Mouse (Mus musculus) CH12.LX (cell line): Measurements from ENCODE around the gene Scml4. TPM values are rescaled to one million over a fixed set of nuclear protein-coding genes. Genes with fewer than 3 reads are reported as not detected.

Source experiments
- DNase-seq: peaks from one replicate; pipeline ENCODE4 v3.0.0-alpha.2; 2013; ENCODE audit errors: extremely low read depth
- H3K27ac ChIP-seq: 2 replicates; pipeline ENCODE4 v1.5.1; 2012; ENCODE audit warnings: low read depth, mild to moderate bottlenecking, control low read depth, moderate library complexity; ENCODE audit not compliant: insufficient read depth
- H3K27me3 ChIP-seq: replicated peaks from 2 replicates; pipeline ENCODE3; 2012; ENCODE audit warnings: inconsistent platforms
- H3K36me3 ChIP-seq, 2 experiments: replicated peaks in 1 of 2; 2 replicates each; pipeline versions ENCODE3 to v1.6.1; 2012; ENCODE audit warnings: inconsistent platforms in 1 of 2, low read length in 1 of 2, mild to moderate bottlenecking in 1 of 2, mixed read lengths in 1 of 2, moderate library complexity in 1 of 2; ENCODE audit not compliant: control insufficient read depth in 1 of 2, insufficient read depth in 1 of 2
- H3K4me1 ChIP-seq, 2 experiments: 2 replicates each; pipeline ENCODE4 v1.6.1; 2012; ENCODE audit warnings: inconsistent platforms in 1 of 2, moderate library complexity in 1 of 2; ENCODE audit not compliant: insufficient read depth in 2 of 2, control insufficient read depth in 1 of 2
- H3K4me2 ChIP-seq: 2 replicates; pipeline ENCODE4 v1.6.1; 2012; ENCODE audit warnings: low read depth, mild to moderate bottlenecking, control low read depth; ENCODE audit not compliant: poor library complexity, insufficient read depth, severe bottlenecking
- H3K4me3 ChIP-seq, 3 experiments: fragments of 150-350 bp in 1 of 3; sonication (generic) in 1 of 3; replicated peaks in 1 of 3; 2 replicates each; pipeline versions ENCODE3 to v1.5.1; 2011 to 2012; ENCODE audit warnings: low read depth in 2 of 3, low read length in 2 of 3, mild to moderate bottlenecking in 2 of 3, moderate library complexity in 2 of 3, control low read depth in 1 of 3, improper control_type of control experiment in 1 of 3, inconsistent platforms in 1 of 3, mixed read lengths in 1 of 3; ENCODE audit not compliant: poor library complexity in 1 of 3
- H3K79me2 ChIP-seq: replicated peaks from 2 replicates; pipeline ENCODE4 v1.6.1; 2012; ENCODE audit warnings: mild to moderate bottlenecking, moderate library complexity; ENCODE audit not compliant: control insufficient read depth, poor library complexity, insufficient read depth, severe bottlenecking; ENCODE audit errors: extremely low read depth
- H3K9ac ChIP-seq: 2 replicates; pipeline ENCODE4 v1.6.1; 2012; ENCODE audit warnings: low read depth, mild to moderate bottlenecking, control low read depth, moderate library complexity; ENCODE audit not compliant: insufficient read depth
- H3K9me3 ChIP-seq: replicated peaks from 2 replicates; pipeline ENCODE3; 2012; ENCODE audit warnings: low read length, inconsistent platforms, mixed read lengths
- CHD1 ChIP-seq: IDR thresholded peaks from 2 replicates; pipeline ENCODE4 v1.6.1; 2012; ENCODE audit warnings: low read depth, low read length, improper control_type of control experiment, inconsistent platforms
- CHD2 ChIP-seq: IDR thresholded peaks from 2 replicates; pipeline ENCODE4 v1.6.1; 2011; ENCODE audit warnings: low read length, improper control_type of control experiment
- E2F4 ChIP-seq: IDR thresholded peaks from 2 replicates; pipeline ENCODE4 v1.6.1; 2011; ENCODE audit warnings: low read depth, low read length, improper control_type of control experiment; ENCODE audit not compliant: insufficient replicate concordance
- ELF1 ChIP-seq: IDR thresholded peaks from 2 replicates; pipeline ENCODE4 v1.6.1; 2014; ENCODE audit warnings: low read depth, mild to moderate bottlenecking, inconsistent platforms, low read length, improper control_type of control experiment
- EP300 ChIP-seq: IDR thresholded peaks from 2 replicates; pipeline ENCODE4 v1.6.1; 2011; ENCODE audit warnings: low read length, improper control_type of control experiment
- ETS1 ChIP-seq: conservative IDR thresholded peaks from 2 replicates; pipeline ENCODE4 v1.6.1; 2012; ENCODE audit warnings: low read depth, mild to moderate bottlenecking, inconsistent platforms, low read length, improper control_type of control experiment, moderate library complexity
- GABPA ChIP-seq: IDR thresholded peaks from 2 replicates; pipeline ENCODE4 v1.6.1; 2012; ENCODE audit warnings: low read depth, low read length, improper control_type of control experiment, inconsistent platforms; ENCODE audit not compliant: insufficient replicate concordance
- HCFC1 ChIP-seq: IDR thresholded peaks from 2 replicates; pipeline ENCODE4 v1.6.1; 2012; ENCODE audit warnings: low read depth, mild to moderate bottlenecking, inconsistent platforms, low read length, improper control_type of control experiment
- JUN ChIP-seq: IDR thresholded peaks from 2 replicates; pipeline ENCODE4 v1.6.1; 2011; ENCODE audit warnings: low read depth, mild to moderate bottlenecking, low read length, improper control_type of control experiment, moderate library complexity; ENCODE audit not compliant: insufficient read depth
- JUND ChIP-seq: conservative IDR thresholded peaks from 2 replicates; pipeline ENCODE4 v1.6.1; 2011; ENCODE audit warnings: low read depth, low read length, improper control_type of control experiment
- MAX ChIP-seq: IDR thresholded peaks from 2 replicates; pipeline ENCODE4 v1.6.1; 2011; ENCODE audit warnings: low read length, improper control_type of control experiment
- MAZ ChIP-seq: IDR thresholded peaks from 2 replicates; pipeline ENCODE4 v1.6.1; 2012; ENCODE audit warnings: low read depth, mild to moderate bottlenecking, inconsistent platforms, low read length, improper control_type of control experiment, moderate library complexity
- MEF2A ChIP-seq: IDR thresholded peaks from 2 replicates; pipeline ENCODE4 v1.6.1; 2014; ENCODE audit warnings: low read depth, mild to moderate bottlenecking, inconsistent platforms, low read length, improper control_type of control experiment, borderline replicate concordance
- MYC ChIP-seq: IDR thresholded peaks from 2 replicates; pipeline ENCODE4 v1.6.1; 2011; ENCODE audit warnings: low read depth, mild to moderate bottlenecking, improper control_type of control experiment, low read length
- NELFE ChIP-seq: IDR thresholded peaks from 2 replicates; pipeline ENCODE4 v1.6.1; 2011; ENCODE audit warnings: low read depth, low read length, improper control_type of control experiment
- NRF1 ChIP-seq: IDR thresholded peaks from 2 replicates; pipeline ENCODE4 v1.6.1; 2014; ENCODE audit warnings: low read depth, mild to moderate bottlenecking, inconsistent platforms, low read length, improper control_type of control experiment, moderate library complexity
- POLR2AphosphoS2 ChIP-seq: IDR thresholded peaks from 2 replicates; pipeline ENCODE4 v1.6.1; 2011; ENCODE audit warnings: low read depth, low read length, improper control_type of control experiment
- RCOR1 ChIP-seq: conservative IDR thresholded peaks from 2 replicates; pipeline ENCODE4 v1.6.1; 2012; ENCODE audit warnings: low read depth, mild to moderate bottlenecking, inconsistent platforms, low read length, improper control_type of control experiment
- SIN3A ChIP-seq: IDR thresholded peaks from 2 replicates; pipeline ENCODE4 v1.6.1; 2012; ENCODE audit warnings: low read length, improper control_type of control experiment, inconsistent platforms
- SMC3 ChIP-seq: IDR thresholded peaks from 2 replicates; pipeline ENCODE4 v1.6.1; 2011; ENCODE audit warnings: low read depth, low read length, improper control_type of control experiment
- UBTF ChIP-seq: IDR thresholded peaks from 2 replicates; pipeline ENCODE4 v1.6.1; 2012; ENCODE audit warnings: low read depth, mild to moderate bottlenecking, inconsistent platforms, low read length, improper control_type of control experiment, moderate library complexity
- USF1 ChIP-seq: IDR thresholded peaks from 2 replicates; pipeline ENCODE4 v1.6.1; 2014; ENCODE audit warnings: low read depth, mild to moderate bottlenecking, inconsistent platforms, low read length, improper control_type of control experiment
- ZMIZ1 ChIP-seq: IDR thresholded peaks from 2 replicates; pipeline ENCODE4 v1.6.1; 2012; ENCODE audit warnings: low read depth, mild to moderate bottlenecking, inconsistent platforms, low read length, improper control_type of control experiment
- dilution Hi-C: fragments of 300-500 bp; cut with MboI; formaldehyde crosslinking; loops from 2 replicates; pipeline ENCODE4 v1.14.3; 2020; ENCODE audit warnings: low sequenced_read_pairs; ENCODE audit not compliant: extremely low pct_unique_long_range_greater_than_20kb, extremely low pct_ligation_motif_present
- in situ Hi-C: fragments of 300-500 bp; cut with MboI; formaldehyde crosslinking; loops from 3 replicates; pipeline ENCODE4 v1.14.3; 2019; ENCODE audit warnings: low sequenced_read_pairs, low pct_ligation_motif_present, low pct_unique_long_range_greater_than_20kb, mixed read lengths
- polyA plus RNA-seq: library from polyadenylated mRNA; unstranded; fragments of >175 nt; gene quantifications from 2 replicates; pipeline ENCODE4 v1.2.1, GENCODE M21; 2012; ENCODE audit warnings: low read depth; ENCODE audit not compliant: insufficient read length
- total RNA-seq, 2 experiments: library from RNA; depleted of rRNA; stranded (reverse); fragments of 300-350 nt in 1 of 2; fragments of >200 nt in 1 of 2; gene quantifications; 2 replicates each; pipeline ENCODE4 v1.2.3; 2012 to 2014

The Scml4 gene
- total and polyA plus RNA-seq, 3 experiments, result 2.7 to 3.3 (median 3.0) TPM

- Histone ChIP-seq H3K79me2 (no peaks in the 10 kb centered on the region), H3K4me3 (no peak overlapping the region), H3K9ac (no peak overlapping the region), H3K27me3 (no peaks in the 10 kb centered on the region), H3K27ac (no peak overlapping the region), H3K36me3 (no peaks in the 10 kb centered on the region), H3K4me1 (peaks cover 4 to 14% of the 10 kb centered on the region in 2 experiments; a peak in 2 of 4 replicates), H3K4me2 (no peak overlapping the region)
- dilution Hi-C loops (no loop called here), in situ Hi-C loops (no loop called here)
- DNase-seq, result no peak
- TF ChIP-seq NRF1 (no peak), CHD1 (no peak), MAX (no peak), EP300 (no peak), MAZ (no peak), CHD2 (no peak), MEF2A (no peak), RCOR1 (no peak), E2F4 (no peak), USF1 (no peak), NELFE (no peak), ETS1 (no peak), GABPA (no peak), SMC3 (no peak)
- TF ChIP-seq, all 38 proteins: peak for 0
- no peaks in the 10 kb centered on the region for H3K9me3 ChIP-seq
Observed at GRCm38 (mm10) chr10:42892250-42892649, 32.1 kb downstream of the Scml4 start.

- Histone ChIP-seq H3K9ac (no peak overlapping the region), H3K4me3 (no peak overlapping the region), H3K4me1 (peaks cover 6 to 21% of the 10 kb centered on the region in 2 experiments; a peak in 3 of 4 replicates), H3K4me2 (no peak overlapping the region), H3K27ac (no peak overlapping the region), H3K79me2 (no peaks in the 10 kb centered on the region), H3K27me3 (no peaks in the 10 kb centered on the region), H3K36me3 (no peaks in the 10 kb centered on the region), H3K9me3 (no peaks in the 10 kb centered on the region)
- in situ Hi-C loops, result no loop called here
- dilution Hi-C loops, result no loop called here
- no peak for DNase-seq
- no peak for TF ChIP-seq JUN
Observed at GRCm38 (mm10) chr10:42892987-42893386, 32.8 kb downstream of the Scml4 start.

GRCm38 (mm10) chr10:42893857-42894256, 33.7 kb downstream of the Scml4 start:
- Histone ChIP-seq H3K79me2 (no peaks in the 10 kb centered on the region), H3K4me3 (no peak overlapping the region), H3K9ac (no peak overlapping the region), H3K27ac (no peak overlapping the region), H3K4me1 (peaks cover 6 to 29% of the 10 kb centered on the region in 2 experiments; a peak in 3 of 4 replicates), H3K9me3 (no peaks in the 10 kb centered on the region), H3K27me3 (no peaks in the 10 kb centered on the region), H3K4me2 (no peak overlapping the region), H3K36me3 (no peaks in the 10 kb centered on the region)
- dilution Hi-C loops, result no loop called here
- DNase-seq, result no peak
- in situ Hi-C loops, result no loop called here
- TF ChIP-seq SIN3A, result no peak
- TF ChIP-seq NELFE, result no peak
- TF ChIP-seq JUN, result no peak
- no peak for TF ChIP-seq USF1
- no peak for TF ChIP-seq MYC
- no peak for TF ChIP-seq POLR2AphosphoS2
- no peak for TF ChIP-seq ELF1
- no peak for TF ChIP-seq HCFC1
- no peak for TF ChIP-seq MEF2A
- TF ChIP-seq JUND, result no peak
- no peak for TF ChIP-seq UBTF
- no peak for TF ChIP-seq ZMIZ1
- TF ChIP-seq, all 38 proteins: peak for 0
